In the genomic region with DNA sequence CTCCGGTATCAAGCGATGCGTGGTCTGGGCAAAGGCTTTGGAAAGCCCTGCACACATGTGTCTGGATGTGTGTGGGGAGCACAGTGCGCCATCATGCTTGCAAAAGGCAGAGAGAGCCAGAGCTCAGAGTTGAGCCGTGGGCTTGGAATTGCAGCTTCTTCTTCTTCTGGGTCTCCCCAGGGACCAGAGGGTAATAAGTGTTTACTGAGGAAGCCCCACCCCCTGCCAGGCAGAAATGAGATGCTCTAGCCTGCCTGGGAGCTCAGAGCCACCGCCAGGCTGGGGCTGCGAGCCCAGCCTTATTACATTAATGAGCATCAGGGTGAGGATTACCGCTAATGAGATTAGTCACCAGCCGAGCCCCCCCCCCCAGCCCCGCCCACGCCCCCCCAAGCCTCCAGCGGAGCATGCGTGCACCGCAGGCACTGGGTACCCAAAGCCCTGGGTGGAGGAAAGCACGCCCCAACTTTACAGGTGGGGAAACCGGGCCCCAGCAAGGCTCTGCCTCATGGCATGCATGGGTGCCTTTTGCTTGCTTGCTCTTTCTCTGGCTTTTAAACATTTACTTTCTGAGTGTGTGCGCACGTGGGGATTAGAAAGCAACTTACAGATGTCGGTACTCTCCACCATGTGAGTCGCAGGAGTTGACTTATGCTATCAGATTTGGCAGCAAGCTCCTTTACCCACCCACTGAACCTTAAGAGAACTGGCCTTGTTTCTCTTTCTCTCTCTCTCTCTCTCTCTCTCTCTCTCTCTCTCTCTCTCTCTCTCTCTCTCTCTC, we compare ENCODE assay signal across 10 mouse cellular contexts. TPM values are rescaled to one million over a fixed set of nuclear protein-coding genes. Genes with fewer than 3 reads are reported as not detected.
A peak's percentile ranks its signal among the peaks of the same experiment; 100 is the strongest.
DNase-seq lines count a peak whose midpoint lies in the region; ATAC-seq and TF ChIP-seq lines count a peak whose summit lies in the region.
"Had no signal": no experiment of that assay in that cellular context is flagged by ENCODE, and none has a peak within 500 bp of the region (broad histone marks: within the 10 kb centered on the region; RNA-seq: fewer than 3 reads in every experiment).

No protein-coding gene starts in this region.

- peaks cover 45% of the 10 kb centered on the region for H3K4me1 ChIP-seq in intestine, embryonic 14.5 days (replicated peaks; ENCODE audit: control insufficient read depth, insufficient read depth, low read length)
- H3K4me1 ChIP-seq in intestine, postnatal 0 days (replicated peaks; ENCODE audit: control insufficient read depth, insufficient read depth, low read length), result no peaks in the 10 kb centered on the region
- H3K4me1 ChIP-seq in neural tube, embryonic 13.5 days (replicated peaks), result peaks cover 64% of the 10 kb centered on the region

- no peak for DNase-seq in intestine, embryonic 14.5 days (ENCODE audit: low spot score)
- DNase-seq in embryo, embryonic 11 days, result peak; percentile 69
- DNase-seq in kidney, adult 8-10 months, result peak; percentile 17 to 30
- DNase-seq in natural killer cell, adult 2 months (ENCODE audit: low spot score in 2 of 2), result no peak
- DNase-seq in gastrocnemius, postnatal 10 days, result no peak
- no peak for DNase-seq in right cerebral cortex, adult 18-20 months

- H3K9me3 ChIP-seq in intestine, embryonic 14.5 days (ENCODE audit: control insufficient read depth, low read length), result no peaks in the 10 kb centered on the region
- no peaks in the 10 kb centered on the region for H3K9me3 ChIP-seq in intestine, postnatal 0 days (ENCODE audit: control insufficient read depth)
- no peaks in the 10 kb centered on the region for H3K9me3 ChIP-seq in neural tube, embryonic 13.5 days
- H3K9me3 ChIP-seq: G1E had no signal

- no peaks in the 10 kb centered on the region for H3K27me3 ChIP-seq in intestine, embryonic 14.5 days (replicated peaks; ENCODE audit: control insufficient read depth, insufficient read depth, low read length)
- H3K27me3 ChIP-seq in intestine, postnatal 0 days (replicated peaks; ENCODE audit: control insufficient read depth, insufficient read depth, low read length), result no peaks in the 10 kb centered on the region
- peaks cover 5% of the 10 kb centered on the region; the same call in 1 of the 2 replicates for H3K27me3 ChIP-seq in neural tube, embryonic 13.5 days

- H3K4me3 ChIP-seq in intestine, embryonic 14.5 days (ENCODE audit: low read depth, low read length), result no peak overlapping the region
- H3K4me3 ChIP-seq in intestine, postnatal 0 days (ENCODE audit: low read depth, low read length), result no peak overlapping the region
- H3K4me3 ChIP-seq in neural tube, embryonic 13.5 days, result no peak overlapping the region; the same call in 1 of the 2 replicates
- H3K4me3 ChIP-seq: megakaryocyte, embryonic 14.5 days had no signal

- TF ChIP-seq CTCF in intestine, postnatal 0 days (IDR thresholded peaks at IDR 0.05; ENCODE audit: low read depth), result no peak

- 9% methylated on average over 19 of the region's 20 CpGs for WGBS in intestine, embryonic 14.5 days
- 13% methylated on average over 20 of the region's 20 CpGs for WGBS in intestine, postnatal 0 days
- WGBS in neural tube, embryonic 13.5 days, result 12% methylated on average over 20 of the region's 20 CpGs

- H3K9ac ChIP-seq in intestine, embryonic 14.5 days (ENCODE audit: low read length), result no peak overlapping the region
- no peak overlapping the region for H3K9ac ChIP-seq in intestine, postnatal 0 days (ENCODE audit: low read depth, low read length)
- H3K9ac ChIP-seq in neural tube, embryonic 13.5 days, result no peak overlapping the region

- H3K4me2 ChIP-seq in intestine, embryonic 14.5 days (ENCODE audit: low read length), result peak overlapping the region; percentile 26
- no peak overlapping the region for H3K4me2 ChIP-seq in intestine, postnatal 0 days (replicated peaks; ENCODE audit: low read depth)
- peak overlapping the region; percentile 35 for H3K4me2 ChIP-seq in neural tube, embryonic 13.5 days

- peak overlapping the region; percentile 81; the same call in 1 of the 2 replicates for H3K27ac ChIP-seq in intestine, embryonic 14.5 days (ENCODE audit: low read depth)
- H3K27ac ChIP-seq in intestine, postnatal 0 days (ENCODE audit: low read depth, low read length), result no peak overlapping the region
- peak overlapping the region; percentile 86 for H3K27ac ChIP-seq in neural tube, embryonic 13.5 days (replicated peaks)

- peak; percentile 47; the same call in 1 of the 2 replicates for ATAC-seq in intestine, embryonic 14.5 days (replicated peaks; ENCODE audit: low FRiP score, low TSS enrichment, low read depth)
- no peak; the same call in 1 of the 2 replicates for ATAC-seq in intestine, postnatal 0 days
- ATAC-seq in neural tube, embryonic 13.5 days (ENCODE audit: low read depth), result peak; percentile 88

- H3K36me3 ChIP-seq in intestine, embryonic 14.5 days (ENCODE audit: control insufficient read depth, insufficient read depth, low read length), result no peaks in the 10 kb centered on the region
- no peaks in the 10 kb centered on the region for H3K36me3 ChIP-seq in intestine, postnatal 0 days (ENCODE audit: control insufficient read depth, insufficient read depth)
- no peaks in the 10 kb centered on the region for H3K36me3 ChIP-seq in neural tube, embryonic 13.5 days
- H3K36me3 ChIP-seq: G1E had no signal

RNA-seq across cellular contexts. Expression of a gene that starts 44.1 kb away (rescaled TPM):
- 19.2 and 21.1 TPM in 2 replicates for polyA plus RNA-seq in intestine, embryonic 14.5 days (2014; fragmentation: Nextera tagmentation; extraction: Ambion mirVana)
- 9.7 and 10.8 TPM in 2 replicates for polyA plus RNA-seq in intestine, postnatal 0 days (2015; fragmentation: Nextera tagmentation; extraction: Ambion mirVana)
- polyA plus RNA-seq in neural tube, embryonic 13.5 days (2015; fragmentation: Nextera tagmentation; extraction: Ambion mirVana), result 76.9 and 78.8 TPM in 2 replicates
- 10 to 100 TPM; 27.5 to 38.6 TPM for total RNA-seq in gastrocnemius, postnatal 10 days (2021)

Comparison
In these comparisons a context has a peak if more than half of its experiments do, and no peak if none do; other contexts are left out.
1. DNase-seq: peak in embryo, embryonic 11 days (single experiment) and kidney, adult 8-10 months (2 of 2); none in intestine, embryonic 14.5 days (single experiment), natural killer cell, adult 2 months (0 of 2), gastrocnemius, postnatal 10 days (single experiment) and right cerebral cortex, adult 18-20 months (single experiment).